Mouse (Mus musculus) thymus, adult 2 months (tissue): ENCODE measurements around the gene Grin1.

Experiments
- CTCF ChIP-seq: fragments of 200-500 bp; IDR thresholded peaks from 2 replicates; pipeline ENCODE4 v1.5.1; 2012; ENCODE audit warnings: mild to moderate bottlenecking, control low read depth, low read length, moderate library complexity, borderline replicate concordance; ENCODE audit not compliant: control insufficient read depth, poor library complexity, insufficient read depth; ENCODE audit errors: extremely low read depth
- POLR2A ChIP-seq: fragments of 200-500 bp; IDR thresholded peaks from 2 replicates; pipeline ENCODE4 v1.6.1; 2012; ENCODE audit warnings: mild to moderate bottlenecking, low read length, control low read depth, moderate library complexity; ENCODE audit not compliant: control insufficient read depth, poor library complexity, insufficient read depth; ENCODE audit errors: extremely low read depth

DNA sequence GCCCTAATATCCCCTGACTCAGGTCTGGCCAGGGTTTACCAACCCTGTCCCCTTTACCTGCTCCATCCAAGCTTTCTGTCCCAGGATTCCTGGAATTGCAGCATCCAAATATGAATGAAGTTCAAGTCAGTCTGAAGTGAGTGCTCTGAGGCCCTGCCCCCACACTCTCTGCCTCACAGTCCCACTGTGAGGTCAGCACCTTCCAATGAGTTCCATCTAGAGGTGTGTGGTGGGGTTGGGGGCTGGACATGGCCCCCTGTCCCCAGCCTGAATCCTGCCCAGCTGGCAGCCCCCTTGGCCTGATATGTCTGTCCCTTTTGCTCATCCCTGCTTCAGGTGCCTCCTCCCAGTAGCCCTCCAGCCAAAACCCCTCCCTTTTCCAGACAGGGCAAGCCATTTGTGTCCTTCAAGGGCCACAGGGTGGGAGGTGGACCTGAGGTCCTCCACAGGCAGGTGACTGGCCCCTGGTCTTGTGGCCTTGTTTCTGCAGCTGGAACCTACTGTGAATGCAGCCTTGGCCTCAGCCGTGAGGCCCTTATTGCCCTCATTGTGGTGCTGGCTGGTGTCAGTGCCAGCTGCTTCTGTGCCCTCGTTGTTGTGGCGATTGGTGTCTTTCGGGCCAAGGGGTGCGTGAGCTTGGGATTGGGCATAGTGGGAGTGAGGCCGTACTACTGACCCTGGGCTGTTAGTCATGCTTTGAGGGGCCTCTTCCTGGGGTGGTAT, 30.9 kb downstream of the Grin1 start, which contains the start of gene Tmem210:
- no peak for TF ChIP-seq POLR2A
- no peak for TF ChIP-seq CTCF
